Mouse (Mus musculus) intestine, embryonic 16.5 days (tissue): ENCODE results near the gene Gm11634. TPM values are rescaled to one million over a fixed set of nuclear protein-coding genes. Genes with fewer than 3 reads are reported as not detected.
"Not testable (repeated sequence)": the region's sequence is repeated elsewhere in the genome, so short reads cannot be mapped to it uniquely, and the experiment has no call there.

Source experiments
- ATAC-seq: fragments of 200-750 bp; cut with Nextera tagmentation; 2 replicates; pipeline ENCODE4 v1.8.0; 2017; ENCODE audit warnings: moderate TSS enrichment, moderate library complexity
- H3K27ac ChIP-seq: fragments of 300-500 bp; sonication (generic); 2 replicates; pipeline ENCODE4 v1.5.1; 2014; ENCODE audit warnings: mild to moderate bottlenecking, low read length
- H3K27me3 ChIP-seq: fragments of 300-500 bp; sonication (generic); replicated peaks from 2 replicates; pipeline ENCODE4 v1.6.1; 2014; ENCODE audit warnings: low read length, control low read depth, mixed read lengths; ENCODE audit not compliant: control insufficient read depth, insufficient read depth
- H3K36me3 ChIP-seq: fragments of 300-500 bp; sonication (generic); 2 replicates; pipeline ENCODE4 v1.6.1; 2014; ENCODE audit warnings: low read length, control low read depth; ENCODE audit not compliant: control insufficient read depth, insufficient read depth
- H3K4me1 ChIP-seq: fragments of 300-500 bp; sonication (generic); 2 replicates; pipeline ENCODE4 v1.6.1; 2014; ENCODE audit warnings: low read length, control low read depth, mixed read lengths; ENCODE audit not compliant: control insufficient read depth, insufficient read depth
- H3K4me2 ChIP-seq: fragments of 300-500 bp; sonication (generic); 2 replicates; pipeline ENCODE4 v1.6.1; 2014; ENCODE audit warnings: low read depth, low read length, control low read depth
- H3K4me3 ChIP-seq: fragments of 300-500 bp; sonication (generic); 2 replicates; pipeline ENCODE4 v1.5.1; 2014; ENCODE audit warnings: mild to moderate bottlenecking, low read length
- H3K9ac ChIP-seq: fragments of 300-500 bp; sonication (generic); 2 replicates; pipeline ENCODE4 v1.6.1; 2014; ENCODE audit warnings: low read depth, low read length
- H3K9me3 ChIP-seq: fragments of 300-500 bp; sonication (generic); 2 replicates; pipeline ENCODE4 v1.6.1; 2016; ENCODE audit warnings: low read length, control low read depth; ENCODE audit not compliant: control insufficient read depth
- WGBS: fragments of 180-500 bp; shearing (Covaris S2); extraction: QIAGEN DNeasy Blood & Tissue Kit; methylation state at CpG from one replicate; pipeline ENCODE4 v1.1.7; 2014; 5-methylcytosine and 5-hydroxymethylcytosine counted together
- polyA plus RNA-seq: library from polyadenylated mRNA; unstranded; fragments of >200 nt; fragmentation: Nextera tagmentation; extraction: Ambion mirVana; gene quantifications from 2 replicates; pipeline ENCODE4 v1.2.1, GENCODE M21; 2015

The Gm11634 gene
- not detected in 2 replicates for polyA plus RNA-seq

- Histone ChIP-seq H3K9ac (no peak within 1 kb of the TSS), H3K4me1 (no peaks in the 10 kb centered on the region), H3K27ac (no peak within 1 kb of the TSS), H3K36me3 (no peaks in the 10 kb centered on the region), H3K4me3 (no peak within 1 kb of the TSS), H3K27me3 (no peaks in the 10 kb centered on the region), H3K9me3 (no peaks in the 10 kb centered on the region), H3K4me2 (no peak within 1 kb of the TSS)
- WGBS, result 71% methylated on average over 6 of the region's 6 CpGs
- ATAC-seq, result no peak
Measured at GRCm38 (mm10) chr11:101599156-101599555, at the start of gene Gm11634. Gm11634 (minus strand) TSS chr11:101599256.

DNA sequence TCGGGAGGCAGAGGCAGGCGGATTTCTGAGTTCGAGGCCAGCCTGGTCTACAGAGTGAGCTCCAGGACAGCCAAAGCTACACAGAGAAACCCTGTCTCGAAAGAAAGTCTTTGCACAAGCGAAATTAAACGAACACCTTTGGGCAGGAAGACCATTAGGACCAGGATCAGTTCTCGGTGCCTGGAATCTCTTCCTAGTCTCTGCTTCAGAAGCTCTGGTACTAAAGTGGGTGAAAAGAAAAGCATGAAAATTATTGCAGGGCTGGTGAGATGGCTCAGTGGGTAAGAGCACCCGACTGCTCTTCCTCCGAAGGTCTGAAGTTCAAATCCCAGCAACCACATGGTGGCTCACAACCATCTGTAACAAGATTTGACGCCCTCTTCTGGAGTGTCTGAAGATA lies 48.0 kb upstream of the Gm11634 start:
- H3K9ac ChIP-seq, H3K27me3 ChIP-seq, H3K27ac ChIP-seq, H3K4me1 ChIP-seq, H3K4me2 ChIP-seq, H3K9me3 ChIP-seq, H3K4me3 ChIP-seq, ATAC-seq, H3K36me3 ChIP-seq: not testable (repeated sequence)
- WGBS, result 93% methylated on average over 10 of the region's 10 CpGs

GRCm38 (mm10) chr11:101646283-101646794 lies 47.3 kb upstream of the Gm11634 start:
- H3K9ac ChIP-seq, result peak overlapping the region; percentile 56
- peak overlapping the region; percentile 47 for H3K4me2 ChIP-seq
- WGBS, result 15% methylated on average over 12 of the region's 16 CpGs
- H3K27ac ChIP-seq, result peak overlapping the region; percentile 72
- H3K36me3 ChIP-seq, H3K4me1 ChIP-seq, H3K9me3 ChIP-seq, ATAC-seq, H3K27me3 ChIP-seq: not testable (repeated sequence)
- peak overlapping the region; percentile 37 for H3K4me3 ChIP-seq

GRCm38 (mm10) chr11:101645411-101646282 lies 46.6 kb upstream of the Gm11634 start:
- not testable (repeated sequence) for H3K9me3 ChIP-seq, H3K36me3 ChIP-seq, H3K4me1 ChIP-seq, H3K27me3 ChIP-seq
- Histone ChIP-seq H3K9ac (peak overlapping the region; percentile 56; the same call in 1 of the 2 replicates), H3K4me2 (peak overlapping the region; percentile 47), H3K27ac (peak overlapping the region; percentile 72), H3K4me3 (peak overlapping the region; percentile 37)
- ATAC-seq, result peak; percentile 79
- under 1% methylated on average over 42 of the region's 56 CpGs for whole genome bisulfite sequencing

DNA sequence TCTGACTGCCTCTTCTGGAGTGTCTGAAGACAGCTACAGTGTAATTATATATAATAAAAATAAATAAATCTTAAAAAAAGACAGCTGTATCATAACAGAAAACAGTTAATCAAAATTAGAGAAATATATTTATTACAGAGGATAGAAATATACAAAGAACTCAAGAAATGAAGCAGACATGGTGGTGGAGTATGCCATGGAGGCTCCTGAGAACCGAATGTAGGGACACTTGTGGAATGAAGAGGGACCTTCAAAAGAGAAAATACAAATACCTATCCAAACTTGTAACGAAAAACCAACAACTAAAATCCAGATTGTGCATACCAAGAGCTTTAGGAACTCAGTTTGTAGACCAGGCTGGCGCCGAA lies 46.0 kb upstream of the Gm11634 start:
- not testable (repeated sequence) for H3K4me1 ChIP-seq, H3K36me3 ChIP-seq, H3K4me2 ChIP-seq, H3K27me3 ChIP-seq, H3K27ac ChIP-seq, H3K9me3 ChIP-seq, H3K4me3 ChIP-seq, ATAC-seq, H3K9ac ChIP-seq
- WGBS, result 1% methylated on average over 4 of the region's 4 CpGs

GRCm38 (mm10) chr11:101644591-101644990 lies 45.5 kb upstream of the Gm11634 start:
- 49% methylated on average over 3 of the region's 3 CpGs for WGBS
- Histone ChIP-seq H3K27me3 (no peaks in the 10 kb centered on the region), H3K9ac (no peak overlapping the region), H3K4me2 (no peak overlapping the region), H3K9me3 (no peaks in the 10 kb centered on the region), H3K4me3 (no peak overlapping the region), H3K36me3 (no peaks in the 10 kb centered on the region), H3K4me1 (no peaks in the 10 kb centered on the region), H3K27ac (no peak overlapping the region)
- ATAC-seq, result no peak

DNA sequence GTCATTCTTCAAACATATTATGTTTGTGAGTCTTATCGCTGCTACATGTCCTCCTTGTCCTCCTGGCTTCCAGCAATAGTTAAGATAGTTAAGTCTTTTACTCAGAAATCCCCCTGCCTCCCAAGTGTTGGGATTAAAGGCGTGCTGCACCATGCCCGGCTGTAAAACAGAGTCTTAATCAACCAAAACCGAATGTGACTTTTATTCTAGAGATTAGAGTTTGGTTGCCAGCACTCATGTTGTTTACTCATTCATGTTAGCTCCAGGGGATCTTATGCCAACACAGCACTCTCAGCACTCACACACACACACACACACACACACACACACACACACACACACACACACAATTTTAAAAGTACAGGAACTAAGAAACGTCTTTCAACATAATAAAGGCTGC lies 43.9 kb upstream of the Gm11634 start:
- Histone ChIP-seq H3K27ac (no peak overlapping the region), H3K9me3 (no peaks in the 10 kb centered on the region), H3K36me3 (no peaks in the 10 kb centered on the region), H3K27me3 (no peaks in the 10 kb centered on the region), H3K4me3 (no peak overlapping the region), H3K9ac (no peak overlapping the region), H3K4me1 (no peaks in the 10 kb centered on the region), H3K4me2 (no peak overlapping the region)
- 42% methylated on average over 5 of the region's 5 CpGs for WGBS
- ATAC-seq, result no peak

GRCm38 (mm10) chr11:101641710-101642642 lies 42.9 kb upstream of the Gm11634 start:
- ATAC-seq, result peak; percentile 84
- H3K27ac ChIP-seq, result peak overlapping the region; percentile 51; the same call in 1 of the 2 replicates
- WGBS, result 6% methylated on average over 13 of the region's 26 CpGs

More at GRCm38 (mm10) chr11:101641710-101642642, 42.9 kb upstream of the Gm11634 start:
- H3K9ac ChIP-seq, result 0 out of 2 replicates have a peak overlapping the region, but pooled peaks have one; percentile 60
- not testable (repeated sequence) for H3K4me3 ChIP-seq, H3K36me3 ChIP-seq, H3K4me1 ChIP-seq, H3K27me3 ChIP-seq, H3K9me3 ChIP-seq, H3K4me2 ChIP-seq
